Mouse (Mus musculus) retina, postnatal 1 day (tissue): ENCODE measurements around the gene Ctss.
"Not testable (repeated sequence)": the region's sequence is repeated elsewhere in the genome, so short reads cannot be mapped to it uniquely, and the experiment has no call there.

Source experiments
- DNase-seq: peaks from one replicate; pipeline ENCODE4 v3.0.0-alpha.2; 2012

Ctss gene

GRCm38 (mm10) chr3:95534927-95535326, 8.3 kb downstream of the Ctss start:
- no peak for DNase-seq

- no peak for DNase-seq
Observed at GRCm38 (mm10) chr3:95538936-95539335, 12.3 kb downstream of the Ctss start.

- no peak for DNase-seq
Observed at GRCm38 (mm10) chr3:95539837-95540236, 13.3 kb downstream of the Ctss start.

GRCm38 (mm10) chr3:95541186-95541585, 14.6 kb downstream of the Ctss start:
- DNase-seq = not testable (repeated sequence)

- DNase-seq = no peak
Observed at GRCm38 (mm10) chr3:95542171-95542570, 15.6 kb downstream of the Ctss start.

GRCm38 (mm10) chr3:95542981-95543380, 16.4 kb downstream of the Ctss start:
- no peak for DNase-seq

GRCm38 (mm10) chr3:95550176-95550575, 23.6 kb downstream of the Ctss start:
- no peak for DNase-seq

- peak; percentile 4 for DNase-seq
Observed at GRCm38 (mm10) chr3:95553986-95554385, 27.4 kb downstream of the Ctss start.

GRCm38 (mm10) chr3:95559437-95559836, 32.9 kb downstream of the Ctss start, which contains the start of gene Hormad1:
Hormad1 (plus strand) TSS chr3:95559677.
- DNase-seq = no peak

GRCm38 (mm10) chr3:95560738-95561137, 34.2 kb downstream of the Ctss start:
- no peak for DNase-seq

GRCm38 (mm10) chr3:95561826-95562225, 35.2 kb downstream of the Ctss start:
- DNase-seq = no peak

- no peak for DNase-seq
Observed at GRCm38 (mm10) chr3:95569585-95569984, 43.0 kb downstream of the Ctss start.

- no peak for DNase-seq
Observed at GRCm38 (mm10) chr3:95587754-95588603, 61.4 kb downstream of the Ctss start.

GRCm38 (mm10) chr3:95588604-95589086, 62.1 kb downstream of the Ctss start, which contains the start of gene Golph3l:
Golph3l (plus strand) TSS chr3:95588934.
- DNase-seq = peak; percentile 99

- DNase-seq = no peak
Observed at GRCm38 (mm10) chr3:95598734-95599133, 72.1 kb downstream of the Ctss start.

- no peak for DNase-seq
Observed at GRCm38 (mm10) chr3:95601287-95601686, 74.7 kb downstream of the Ctss start.
